Mouse (Mus musculus): ENCODE results near the gene Ccdc124. TPM values are rescaled to one million over a fixed set of nuclear protein-coding genes. Genes with fewer than 3 reads are reported as not detected.

Gene Ccdc124
- polyA plus RNA-seq, 1 experiment from 2014 or later = 97.3 TPM

DNA sequence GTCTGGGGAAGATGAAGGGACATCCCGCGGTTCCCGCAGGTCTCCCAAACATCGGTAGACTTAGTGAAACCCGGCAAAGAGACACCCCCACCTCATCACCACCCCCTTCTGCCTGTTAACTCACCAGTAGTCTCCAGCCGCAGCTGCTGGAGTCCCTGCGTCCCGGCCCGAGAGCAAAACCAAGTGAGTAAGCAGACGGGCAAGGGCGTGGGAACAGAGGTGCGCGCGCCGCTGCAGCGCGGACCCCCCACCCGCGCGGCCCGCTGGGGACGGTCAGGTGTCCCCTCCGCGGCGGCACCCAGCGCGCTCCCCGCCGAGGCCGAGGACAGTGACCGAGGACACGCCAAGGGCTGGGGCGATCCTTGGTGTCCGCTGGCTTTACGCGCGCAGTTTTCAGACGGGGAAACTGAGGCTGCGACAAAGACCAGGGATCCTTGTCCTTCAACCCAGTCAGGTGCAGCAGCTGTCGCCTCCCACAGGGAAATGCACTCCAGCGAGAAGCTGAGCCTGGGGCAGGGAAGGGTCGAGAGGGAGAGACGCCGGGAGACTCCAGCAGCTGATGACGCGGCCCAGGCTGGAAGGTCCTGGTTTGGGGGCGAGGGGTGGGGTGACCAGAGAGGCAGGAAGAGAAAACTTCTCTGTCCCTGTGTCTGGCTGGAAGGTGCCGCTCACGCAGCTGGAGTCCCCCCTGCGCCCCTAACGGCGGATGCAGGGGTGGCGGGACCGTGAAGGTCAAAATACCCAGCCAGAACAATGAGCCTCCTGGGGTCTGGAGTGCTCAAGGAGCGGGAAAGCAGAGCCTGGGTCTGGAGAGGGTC is 10.7 kb downstream of the Ccdc124 start, which contains the start of gene Kcnn1:
Gene Kcnn1 (minus strand): TSS at position 435 of the 818 bp plus-strand sequence.
- no peak for ATAC-seq (replicated peaks; ENCODE audit: low FRiP score, low TSS enrichment, low read depth)
- peaks cover 23% of the 10 kb centered on the region for H3K27me3 ChIP-seq (replicated peaks; ENCODE audit: control insufficient read depth, insufficient read depth, low read length)
- WGBS = 0% methylated on average over 55 of the region's 55 CpGs

DNA sequence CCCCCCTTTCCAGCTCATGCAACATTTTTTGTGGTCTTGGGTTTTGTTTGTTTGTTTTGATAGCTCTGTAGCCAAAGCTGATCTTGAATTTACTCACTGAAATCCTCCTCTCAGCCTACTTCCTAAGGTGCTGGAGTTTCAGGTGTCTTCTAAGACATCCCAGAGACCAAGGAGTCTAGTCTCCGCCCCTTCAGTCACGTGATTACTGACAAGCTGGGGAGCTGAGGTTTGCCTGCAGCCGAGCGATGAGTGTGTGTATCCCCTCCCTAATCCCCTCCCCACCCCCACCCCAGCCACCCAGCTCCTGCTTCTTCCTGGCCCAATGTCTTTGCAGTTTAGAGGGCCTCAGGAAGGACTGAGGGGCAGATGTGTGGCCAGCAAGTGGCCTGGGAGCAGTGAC is 16.2 kb downstream of the Ccdc124 start:
- H3K9me3 ChIP-seq (ENCODE audit: control insufficient read depth, low read length) = no peaks in the 10 kb centered on the region
- DNase-seq (ENCODE audit: low spot score) = no peak
- H3K36me3 ChIP-seq (ENCODE audit: control insufficient read depth, insufficient read depth, low read length) = no peaks in the 10 kb centered on the region

More for the DNA sequence above, 10.7 kb downstream of the Ccdc124 start, which contains the start of gene Kcnn1:
- no peak within 1 kb of the TSS for H3K27ac ChIP-seq (ENCODE audit: low read depth)
- DNase-seq (ENCODE audit: low spot score) = peak; percentile 74
- peak within 1 kb of the TSS; percentile 72 for H3K4me2 ChIP-seq (ENCODE audit: low read length)
- peaks cover 38% of the 10 kb centered on the region for H3K4me1 ChIP-seq (replicated peaks; ENCODE audit: control insufficient read depth, insufficient read depth, low read length)
- H3K4me3 ChIP-seq (ENCODE audit: low read depth, low read length) = peak within 1 kb of the TSS; percentile 41
- peaks cover 4% of the 10 kb centered on the region; the same call in 1 of the 2 replicates for H3K36me3 ChIP-seq (ENCODE audit: control insufficient read depth, insufficient read depth, low read length)
- no peaks in the 10 kb centered on the region for H3K9me3 ChIP-seq (ENCODE audit: control insufficient read depth, low read length)
- peak within 1 kb of the TSS; percentile 47 for H3K9ac ChIP-seq (ENCODE audit: low read length)

DNA sequence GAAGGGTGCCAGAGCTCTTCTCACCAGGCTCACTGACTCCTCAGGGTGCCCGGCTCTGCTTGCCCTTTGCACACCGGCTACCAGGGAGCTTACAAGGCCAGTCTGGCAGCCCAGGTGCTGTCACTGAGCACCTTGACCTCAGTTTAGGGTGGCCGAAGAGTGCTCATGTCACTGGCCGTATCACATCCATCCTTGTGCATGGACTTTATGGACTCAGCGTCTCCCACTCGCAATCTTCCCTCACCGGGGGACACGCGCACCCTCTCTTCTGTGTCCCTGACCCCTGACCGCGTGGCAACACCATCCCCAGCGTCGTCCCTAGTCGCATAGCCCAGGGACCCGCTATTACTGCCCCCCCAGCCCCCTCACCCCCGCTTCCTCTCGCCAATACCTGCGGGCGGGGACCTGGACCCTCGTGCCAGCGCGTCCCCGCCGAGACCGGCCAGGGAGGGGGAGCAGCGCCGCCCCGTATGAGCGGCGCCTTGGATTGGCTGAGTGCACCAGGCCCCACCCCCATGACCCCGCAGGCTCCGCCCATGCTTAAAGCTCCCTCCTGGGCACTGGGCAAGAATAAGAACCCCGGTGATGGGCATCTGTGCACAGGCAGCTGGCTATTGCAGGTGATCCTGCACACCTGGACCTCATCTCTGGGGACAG is 17.1 kb downstream of the Ccdc124 start:
- whole genome bisulfite sequencing = 7% methylated on average over 33 of the region's 33 CpGs
- Histone ChIP-seq H3K27ac (ENCODE audit: low read depth) (no peak overlapping the region), H3K4me1 (replicated peaks; ENCODE audit: control insufficient read depth, insufficient read depth, low read length) (peaks cover 20% of the 10 kb centered on the region), H3K4me3 (ENCODE audit: low read depth, low read length) (peak overlapping the region; percentile 32), H3K36me3 (ENCODE audit: control insufficient read depth, insufficient read depth, low read length) (no peaks in the 10 kb centered on the region), H3K4me2 (ENCODE audit: low read length) (peak overlapping the region; percentile 72), H3K27me3 (replicated peaks; ENCODE audit: control insufficient read depth, insufficient read depth, low read length) (0 out of 2 replicates have a peak, but pooled peaks cover under 1% of the 10 kb centered on the region), H3K9me3 (ENCODE audit: control insufficient read depth, low read length) (no peaks in the 10 kb centered on the region), H3K9ac (ENCODE audit: low read length) (peak overlapping the region; percentile 42)
- DNase-seq (ENCODE audit: low spot score) (peak; percentile 69), ATAC-seq (replicated peaks; ENCODE audit: low FRiP score, low TSS enrichment, low read depth) (peak; percentile 68)

More for the DNA sequence above, 16.2 kb downstream of the Ccdc124 start:
- no peak overlapping the region for H3K4me2 ChIP-seq (ENCODE audit: low read length)
- peaks cover 9% of the 10 kb centered on the region for H3K27me3 ChIP-seq (replicated peaks; ENCODE audit: control insufficient read depth, insufficient read depth, low read length)
- WGBS = 11% methylated on average over 4 of the region's 4 CpGs
- H3K9ac ChIP-seq (ENCODE audit: low read length) = no peak overlapping the region
- H3K4me1 ChIP-seq (replicated peaks; ENCODE audit: control insufficient read depth, insufficient read depth, low read length) = peaks cover 16% of the 10 kb centered on the region
- no peak overlapping the region for H3K27ac ChIP-seq (ENCODE audit: low read depth)
- no peak overlapping the region for H3K4me3 ChIP-seq (ENCODE audit: low read depth, low read length)
- 0 out of 2 replicates have a peak, but pooled peaks have one; percentile 23 for ATAC-seq (replicated peaks; ENCODE audit: low FRiP score, low TSS enrichment, low read depth)

DNA sequence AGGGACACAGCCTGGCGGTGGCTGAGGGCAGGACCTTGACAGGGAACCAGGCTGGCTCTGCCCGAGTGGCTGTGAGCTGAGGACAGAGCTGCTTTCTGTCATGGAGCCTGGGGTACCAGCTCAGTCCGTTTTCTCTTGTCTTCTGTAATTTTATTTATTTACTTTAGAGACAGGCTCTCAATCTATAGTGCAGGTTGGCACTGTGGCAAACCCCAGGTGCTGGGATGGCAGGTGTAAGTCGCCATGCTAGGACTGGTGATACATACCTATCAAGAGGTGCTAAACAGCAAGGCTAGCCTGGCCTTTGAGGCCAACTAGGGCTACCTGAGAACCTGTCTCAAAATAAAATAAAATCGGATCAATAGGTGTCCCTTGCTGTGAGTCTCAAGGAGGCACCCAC is 17.7 kb downstream of the Ccdc124 start:
- Histone ChIP-seq H3K9ac (ENCODE audit: low read length) (no peak overlapping the region), H3K27ac (ENCODE audit: low read depth) (no peak overlapping the region), H3K36me3 (ENCODE audit: control insufficient read depth, insufficient read depth, low read length) (no peaks in the 10 kb centered on the region), H3K9me3 (ENCODE audit: control insufficient read depth, low read length) (no peaks in the 10 kb centered on the region), H3K4me2 (ENCODE audit: low read length) (peak overlapping the region; percentile 72; the same call in 1 of the 2 replicates), H3K27me3 (replicated peaks; ENCODE audit: control insufficient read depth, insufficient read depth, low read length) (no peaks in the 10 kb centered on the region), H3K4me3 (ENCODE audit: low read depth, low read length) (no peak overlapping the region), H3K4me1 (replicated peaks; ENCODE audit: control insufficient read depth, insufficient read depth, low read length) (peaks cover 20% of the 10 kb centered on the region)
- DNase-seq (ENCODE audit: low spot score) (no peak), ATAC-seq (replicated peaks; ENCODE audit: low FRiP score, low TSS enrichment, low read depth) (no peak)
- 65% methylated on average over 5 of the region's 5 CpGs for WGBS

DNA sequence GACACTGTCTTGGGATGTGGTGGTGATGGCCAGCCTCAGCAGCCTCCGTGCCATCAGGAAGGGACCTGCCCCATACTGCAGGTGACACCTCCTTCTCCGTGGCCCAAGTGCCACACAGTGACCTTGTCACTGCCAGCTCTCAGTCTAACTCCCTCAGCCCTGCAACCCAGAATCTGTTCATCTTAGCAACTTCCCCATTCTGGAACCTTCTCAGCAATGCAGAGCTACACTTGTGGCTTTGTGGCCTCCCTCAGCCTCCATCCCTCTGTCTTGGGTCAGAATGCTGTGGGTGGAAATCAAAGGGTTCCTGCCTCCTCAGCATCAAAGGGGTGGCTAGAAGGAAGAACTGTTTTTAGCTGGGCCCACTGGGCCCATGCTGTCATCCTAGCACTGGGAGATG is 19.9 kb downstream of the Ccdc124 start:
- Histone ChIP-seq H3K4me1 (replicated peaks; ENCODE audit: control insufficient read depth, insufficient read depth, low read length) (peaks cover 20% of the 10 kb centered on the region), H3K27me3 (replicated peaks; ENCODE audit: control insufficient read depth, insufficient read depth, low read length) (no peaks in the 10 kb centered on the region), H3K9ac (ENCODE audit: low read length) (no peak overlapping the region), H3K4me3 (ENCODE audit: low read depth, low read length) (no peak overlapping the region), H3K9me3 (ENCODE audit: control insufficient read depth, low read length) (no peaks in the 10 kb centered on the region), H3K4me2 (ENCODE audit: low read length) (no peak overlapping the region), H3K36me3 (ENCODE audit: control insufficient read depth, insufficient read depth, low read length) (no peaks in the 10 kb centered on the region), H3K27ac (ENCODE audit: low read depth) (no peak overlapping the region)
- ATAC-seq (replicated peaks; ENCODE audit: low FRiP score, low TSS enrichment, low read depth) (no peak), DNase-seq (ENCODE audit: low spot score) (no peak)
- WGBS = 76% methylated on average over 2 of the region's 2 CpGs

DNA sequence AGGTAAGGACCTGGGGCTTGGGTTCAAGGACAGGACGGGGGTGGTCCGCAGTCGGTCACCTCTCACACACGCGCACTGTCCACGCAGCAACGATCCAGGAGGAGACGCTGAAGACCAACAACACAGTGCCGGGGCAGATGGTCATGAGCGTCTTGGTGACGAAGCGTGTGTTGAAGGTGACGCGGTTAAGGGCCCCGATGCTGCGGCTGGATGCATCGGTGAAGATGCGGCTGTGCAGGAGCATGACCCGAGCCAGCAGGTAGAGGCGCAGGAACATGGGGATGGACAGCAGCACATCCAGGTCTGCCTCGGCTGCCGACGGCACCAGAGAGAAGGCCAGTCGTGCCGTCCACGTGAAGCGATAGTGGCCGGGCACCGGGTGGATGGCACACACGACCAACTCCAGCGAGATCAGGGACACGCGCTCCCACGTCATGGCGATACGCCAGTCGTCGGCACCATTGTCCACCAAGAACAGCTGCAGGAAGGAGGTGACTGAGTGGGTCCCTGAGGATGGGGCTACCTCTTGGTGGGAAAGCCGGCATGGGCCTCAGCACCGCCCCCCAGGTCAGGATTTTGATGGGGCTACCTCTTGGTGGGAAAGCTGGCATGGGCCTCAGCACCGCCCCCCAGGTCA is 21.0 kb downstream of the Ccdc124 start:
- H3K36me3 ChIP-seq (ENCODE audit: control insufficient read depth, insufficient read depth, low read length) = no peaks in the 10 kb centered on the region
- no peak overlapping the region for H3K4me3 ChIP-seq (ENCODE audit: low read depth, low read length)
- H3K9ac ChIP-seq (ENCODE audit: low read length) = no peak overlapping the region
- no peak for DNase-seq (ENCODE audit: low spot score)
- no peak overlapping the region for H3K27ac ChIP-seq (ENCODE audit: low read depth)
- no peaks in the 10 kb centered on the region for H3K9me3 ChIP-seq (ENCODE audit: control insufficient read depth, low read length)
- H3K4me2 ChIP-seq (ENCODE audit: low read length) = no peak overlapping the region
- H3K4me1 ChIP-seq (replicated peaks; ENCODE audit: control insufficient read depth, insufficient read depth, low read length) = peaks cover 14% of the 10 kb centered on the region
- WGBS = 89% methylated on average over 41 of the region's 41 CpGs
- H3K27me3 ChIP-seq (replicated peaks; ENCODE audit: control insufficient read depth, insufficient read depth, low read length) = no peaks in the 10 kb centered on the region
- no peak for ATAC-seq (replicated peaks; ENCODE audit: low FRiP score, low TSS enrichment, low read depth)

DNA sequence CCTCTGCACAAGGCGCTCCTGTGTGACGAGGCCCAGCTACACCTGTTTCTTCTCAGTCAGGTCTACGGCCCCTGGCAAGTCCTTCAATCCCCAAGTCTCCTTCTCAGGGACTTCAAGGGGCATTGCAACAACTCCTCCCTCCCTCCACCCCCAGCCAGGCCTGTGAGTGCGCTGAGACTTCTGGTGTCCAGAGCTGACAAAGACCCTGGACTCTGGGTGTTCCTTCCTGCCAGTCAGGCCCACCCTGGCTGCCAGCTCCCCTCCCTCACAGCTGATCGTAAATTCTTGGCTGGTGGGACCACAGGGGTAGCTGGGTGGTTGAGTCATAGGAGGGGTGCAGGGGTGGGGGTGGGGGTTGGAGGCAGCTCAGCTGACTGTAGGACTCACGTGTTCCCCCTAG is 21.9 kb downstream of the Ccdc124 start:
- Histone ChIP-seq H3K27me3 (replicated peaks; ENCODE audit: control insufficient read depth, insufficient read depth, low read length) (no peaks in the 10 kb centered on the region), H3K9me3 (ENCODE audit: control insufficient read depth, low read length) (no peaks in the 10 kb centered on the region), H3K4me3 (ENCODE audit: low read depth, low read length) (no peak overlapping the region), H3K36me3 (ENCODE audit: control insufficient read depth, insufficient read depth, low read length) (no peaks in the 10 kb centered on the region), H3K9ac (ENCODE audit: low read length) (no peak overlapping the region), H3K27ac (ENCODE audit: low read depth) (0 out of 2 replicates have a peak overlapping the region, but pooled peaks have one; percentile 11), H3K4me1 (replicated peaks; ENCODE audit: control insufficient read depth, insufficient read depth, low read length) (peaks cover 6% of the 10 kb centered on the region), H3K4me2 (ENCODE audit: low read length) (no peak overlapping the region)
- ATAC-seq (replicated peaks; ENCODE audit: low FRiP score, low TSS enrichment, low read depth) (peak; percentile 16; the same call in 1 of the 2 replicates), DNase-seq (ENCODE audit: low spot score) (no peak)
- WGBS = 29% methylated on average over 6 of the region's 6 CpGs

DNA sequence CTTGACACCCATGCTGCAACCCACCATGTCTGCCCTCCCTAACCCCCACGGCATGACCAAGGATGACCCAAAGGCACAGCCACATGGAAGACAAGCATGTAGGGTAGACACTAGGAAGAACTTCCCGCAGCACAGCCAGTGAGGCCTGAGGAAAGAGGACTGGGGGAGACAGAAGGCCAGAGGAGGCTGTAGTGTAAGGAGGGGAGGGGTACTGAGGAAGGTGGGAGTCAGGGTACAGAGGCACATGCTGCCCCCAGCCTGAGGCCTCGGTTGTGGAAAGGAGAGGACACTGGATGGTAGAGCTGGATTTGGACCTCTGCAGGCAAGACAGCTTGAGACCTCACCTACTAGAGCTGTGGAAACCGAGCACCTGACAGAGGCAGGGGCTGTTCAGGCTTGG is 22.8 kb downstream of the Ccdc124 start:
- ATAC-seq (replicated peaks; ENCODE audit: low FRiP score, low TSS enrichment, low read depth) = no peak
- WGBS = 91% methylated on average over 4 of the region's 4 CpGs

More for the DNA sequence above, 22.8 kb downstream of the Ccdc124 start:
- H3K27ac ChIP-seq (ENCODE audit: low read depth) = no peak overlapping the region
- H3K4me2 ChIP-seq (ENCODE audit: low read length) = no peak overlapping the region
- H3K9me3 ChIP-seq (ENCODE audit: control insufficient read depth, low read length) = no peaks in the 10 kb centered on the region
- peaks cover 6% of the 10 kb centered on the region; the same call in 1 of the 2 replicates for H3K4me1 ChIP-seq (replicated peaks; ENCODE audit: control insufficient read depth, insufficient read depth, low read length)
- no peaks in the 10 kb centered on the region for H3K36me3 ChIP-seq (ENCODE audit: control insufficient read depth, insufficient read depth, low read length)
- DNase-seq (ENCODE audit: low spot score) = no peak
- H3K9ac ChIP-seq (ENCODE audit: low read length) = no peak overlapping the region
- no peaks in the 10 kb centered on the region for H3K27me3 ChIP-seq (replicated peaks; ENCODE audit: control insufficient read depth, insufficient read depth, low read length)
- no peak overlapping the region for H3K4me3 ChIP-seq (ENCODE audit: low read depth, low read length)
